Mouse (Mus musculus) R1 (cell line): ENCODE measurements around the gene Gm5072.
"Not testable (repeated sequence)": the region's sequence is repeated elsewhere in the genome, so short reads cannot be mapped to it uniquely, and the experiment has no call there.

Experiments used
- DNase-seq: peaks from one replicate; pipeline ENCODE4 v3.0.0-alpha.2; 2018; ENCODE audit warnings: low read depth, low spot score

Gm5072 gene

DNA sequence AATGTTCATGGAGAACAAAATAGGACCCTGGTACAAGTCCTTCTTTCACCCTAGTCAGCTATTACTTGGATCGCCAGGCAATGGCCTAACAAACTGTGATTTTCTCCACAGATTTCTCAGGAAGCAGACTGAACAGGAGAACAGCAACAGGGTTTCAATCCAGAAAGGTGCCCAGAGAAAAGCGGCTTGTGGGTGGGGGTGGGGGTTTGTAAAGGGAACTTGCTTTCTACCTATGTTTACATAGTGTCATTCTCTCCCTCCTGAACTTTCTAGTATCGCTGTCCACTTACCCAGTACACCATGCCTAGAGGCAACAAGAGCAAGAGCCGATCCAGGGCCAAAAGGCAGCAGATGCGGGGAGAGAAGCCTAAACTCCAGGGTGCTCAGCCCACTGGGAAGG lies at the start of gene Gm5072:
Gm5072 (plus strand) TSS at position 301 of the 400 bp plus-strand sequence.
- DNase-seq, result not testable (repeated sequence)
